Comparison of ENCODE assay signal across 24 mouse cellular contexts in genomic region chr13:75914151-75914550, GRCm38 (mm10). TPM values are rescaled to one million over a fixed set of nuclear protein-coding genes. Genes with fewer than 3 reads are reported as not detected.
DNase-seq lines count a peak whose midpoint lies in the region; ATAC-seq lines count a peak whose summit lies in the region.
"Had no signal": no experiment of that assay in that cellular context is flagged by ENCODE, and none has a peak within 500 bp of the region (broad histone marks: within the 10 kb centered on the region; RNA-seq: fewer than 3 reads in every experiment).

No protein-coding gene starts in this region.

- H3K4me3 ChIP-seq in heart, embryonic 15.5 days = no peak overlapping the region
- H3K4me3 ChIP-seq in heart, embryonic 10.5 days = no peak overlapping the region
- H3K4me3 ChIP-seq: erythroblast, embryonic 14.5 days; forebrain, embryonic 10.5 days; heart, embryonic 13.5 days; hindbrain, embryonic 10.5 days; intestine, embryonic 15.5 days had no signal

- intact Hi-C loops in gastrocnemius, postnatal 14 days (cut with DNase I; ENCODE audit: low total_unique reads) = no loop called here

- no peaks in the 10 kb centered on the region for H3K4me1 ChIP-seq in heart, embryonic 15.5 days (replicated peaks)
- 0 out of 2 replicates have a peak, but pooled peaks cover 4% of the 10 kb centered on the region for H3K4me1 ChIP-seq in heart, embryonic 10.5 days
- H3K4me1 ChIP-seq: forebrain, embryonic 10.5 days; hindbrain, embryonic 10.5 days; intestine, embryonic 15.5 days had no signal

- H3K9me3 ChIP-seq in heart, embryonic 15.5 days (replicated peaks) = no peaks in the 10 kb centered on the region
- no peaks in the 10 kb centered on the region for H3K9me3 ChIP-seq in heart, embryonic 10.5 days
- H3K9me3 ChIP-seq: forebrain, embryonic 10.5 days; G1E; heart, embryonic 13.5 days; hindbrain, embryonic 10.5 days; intestine, embryonic 15.5 days had no signal

- no peak overlapping the region for H3K9ac ChIP-seq in heart, embryonic 15.5 days
- H3K9ac ChIP-seq: heart, embryonic 13.5 days; hindbrain, embryonic 14.5 days; intestine, embryonic 15.5 days had no signal

- WGBS in heart, embryonic 15.5 days = 52% methylated on average over 4 of the region's 4 CpGs
- WGBS in heart, embryonic 10.5 days = 65% methylated on average over 4 of the region's 4 CpGs

- no peak overlapping the region for H3K4me2 ChIP-seq in heart, embryonic 15.5 days
- H3K4me2 ChIP-seq: heart, embryonic 13.5 days; hindbrain, embryonic 14.5 days; intestine, embryonic 15.5 days had no signal

- H3K27ac ChIP-seq in heart, embryonic 15.5 days = no peak overlapping the region
- no peak overlapping the region for H3K27ac ChIP-seq in heart, embryonic 10.5 days
- H3K27ac ChIP-seq: forebrain, embryonic 10.5 days; heart, embryonic 13.5 days; hindbrain, embryonic 10.5 days; hindbrain, embryonic 14.5 days; intestine, embryonic 15.5 days had no signal

- DNase-seq in gastrocnemius, adult 8-10 months (ENCODE audit: low spot score in 2 of 2) = peak; percentile 24 to 27
- DNase-seq in gastrocnemius, postnatal 14 days = no peak
- DNase-seq in heart, embryonic 10.5 days (ENCODE audit: low spot score) = no peak
- peak; percentile 28 for DNase-seq in NIH3T3 (ENCODE audit: low read depth)
- DNase-seq in skeletal muscle tissue, adult 2 months (ENCODE audit: low read depth, low spot score) = peak; percentile 48
- DNase-seq in layer of hippocampus, adult 8-10 months (ENCODE audit: low spot score in 2 of 2) = no peak
- DNase-seq: adrenal gland, postnatal 14 days; B cell, adult 2 months; cerebellum, adult 11-12 months; cerebellum, adult 9-10 months; cerebellum, postnatal 25 days; kidney, adult 18-20 months had no signal

- ATAC-seq in heart, embryonic 15.5 days (replicated peaks; ENCODE audit: insufficient number of reproducible peaks, insufficient read depth, low FRiP score, low read depth) = 0 out of 2 replicates have a peak, but pooled peaks have one; percentile 27
- ATAC-seq: CD4-positive, CD25-positive, alpha-beta regulatory T cell, adult 4 months; forebrain, embryonic 14.5 days; intestine, embryonic 15.5 days had no signal

- no peaks in the 10 kb centered on the region for H3K27me3 ChIP-seq in heart, embryonic 15.5 days
- no peaks in the 10 kb centered on the region for H3K27me3 ChIP-seq in heart, embryonic 10.5 days (ENCODE audit: insufficient read depth, poor library complexity, severe bottlenecking)
- H3K27me3 ChIP-seq: heart, embryonic 13.5 days; intestine, embryonic 15.5 days had no signal

- H3K36me3 ChIP-seq in heart, embryonic 15.5 days = peaks cover 28% of the 10 kb centered on the region
- H3K36me3 ChIP-seq in heart, embryonic 10.5 days = peaks cover 69% of the 10 kb centered on the region

RNA-seq across cellular contexts. Expression of gene Rhobtb3, which starts 29.6 kb away (rescaled TPM):
- 10 to 100 TPM; 18.7 to 21.6 (median 20.0) TPM for total RNA-seq in gastrocnemius, adult 8-10 months (2022)
- 10 to 100 TPM; 12.0 to 16.4 TPM for total RNA-seq in gastrocnemius, postnatal 14 days (2021)
- 19.7 and 21.6 TPM in 2 replicates for polyA plus RNA-seq in heart, embryonic 15.5 days (2015; fragmentation: Nextera tagmentation; extraction: Ambion mirVana)
- 21.7 and 27.4 TPM in 2 replicates for polyA plus RNA-seq in heart, embryonic 10.5 days (2016; fragmentation: Nextera tagmentation; extraction: Ambion mirVana)
- total RNA-seq in layer of hippocampus, adult 8-10 months (2022) = 10 to 100 TPM; 16.1 to 18.6 (median 17.1) TPM

RNA-seq across cellular contexts. Expression of gene Spata9, which starts 52.8 kb away (rescaled TPM):
- total RNA-seq in gastrocnemius, adult 8-10 months (2022) = not detected
- not detected for total RNA-seq in gastrocnemius, postnatal 14 days (2021)
- 0.14 and 0.31 TPM in 2 replicates for polyA plus RNA-seq in heart, embryonic 15.5 days (2015; fragmentation: Nextera tagmentation; extraction: Ambion mirVana)
- 0.28 and 0.34 TPM in 2 replicates for polyA plus RNA-seq in heart, embryonic 10.5 days (2016; fragmentation: Nextera tagmentation; extraction: Ambion mirVana)
- not detected for total RNA-seq in layer of hippocampus, adult 8-10 months (2022)
- total RNA-seq: adrenal gland, adult 18-20 months; adrenal gland, postnatal 14 days; heart, postnatal 25 days had no signal
- polyA plus RNA-seq: CD4-positive, CD25-positive, alpha-beta regulatory T cell, adult 4 months; erythroblast, embryonic 14.5 days; G1E had no signal

Comparison
In these comparisons a context has a peak if more than half of its experiments do, and no peak if none do; other contexts are left out.
1. DNase-seq: peak in gastrocnemius, adult 8-10 months (2 of 2), NIH3T3 (single experiment) and skeletal muscle tissue, adult 2 months (single experiment); none in gastrocnemius, postnatal 14 days (single experiment), heart, embryonic 10.5 days (single experiment) and layer of hippocampus, adult 8-10 months (0 of 2).